Mouse (Mus musculus): ENCODE measurements around the gene Adcyap1. TPM values are rescaled to one million over a fixed set of nuclear protein-coding genes. Genes with fewer than 3 reads are reported as not detected.

Adcyap1 gene
- total RNA-seq (2021): not detected
- long read RNA-seq, experiment 1: 0 reads
- long read RNA-seq, experiment 2: 0 reads

DNA sequence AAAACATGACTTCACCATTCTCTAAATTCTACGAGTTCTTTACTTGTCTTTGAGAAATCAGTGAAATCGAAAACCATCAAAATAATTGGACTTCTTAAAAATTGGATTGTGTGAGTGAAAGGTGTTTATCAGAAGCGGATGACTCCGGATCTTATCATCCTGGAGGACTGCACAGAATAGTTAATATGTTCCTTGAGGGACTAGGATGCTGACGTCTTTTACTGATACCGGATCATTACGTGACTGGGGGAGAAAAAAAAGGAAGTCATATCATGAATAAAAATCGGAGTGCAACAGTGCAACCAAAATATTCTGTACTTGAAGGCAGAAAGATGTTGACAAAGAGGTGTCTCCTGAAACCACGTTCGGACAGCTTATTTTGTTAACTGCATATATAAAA is at the start of gene Adcyap1:
TSS of gene Adcyap1 (plus strand) at position 301 of the 400 bp plus-strand sequence.
- intact Hi-C loops (cut with DNase I): no loop called here

DNA sequence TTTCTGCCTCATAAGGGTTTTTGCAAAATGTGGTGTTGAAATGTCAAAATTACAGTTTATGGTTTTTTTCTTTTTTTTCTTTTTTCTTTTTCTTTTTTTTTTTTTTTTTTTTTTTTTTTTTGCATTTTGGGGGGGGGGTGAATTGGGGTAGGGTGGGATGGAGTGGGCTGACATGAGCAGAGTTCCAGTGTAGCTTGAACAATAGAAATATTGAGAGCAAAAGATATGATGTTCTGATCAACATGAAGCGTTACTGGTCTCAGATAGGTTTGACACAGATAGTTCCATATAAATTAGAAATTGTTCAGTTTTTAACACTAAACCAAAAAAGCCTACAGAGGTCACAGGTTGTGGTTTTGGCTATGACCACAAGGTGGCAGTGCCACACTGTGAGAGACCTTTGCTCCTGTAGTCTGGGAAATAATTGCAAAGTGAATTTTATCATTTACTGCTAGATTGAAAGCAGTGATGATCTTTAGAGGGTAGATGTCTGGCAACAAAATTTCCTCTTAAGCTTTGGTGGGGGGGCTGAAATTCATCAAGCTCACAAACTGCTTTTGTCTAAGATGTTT is 40.5 kb upstream of the Adcyap1 start:
- intact Hi-C loops (cut with DNase I): no loop called here
- DNase-seq: no peak

More for the DNA sequence above, at the start of gene Adcyap1:
- DNase-seq: no peak

DNA sequence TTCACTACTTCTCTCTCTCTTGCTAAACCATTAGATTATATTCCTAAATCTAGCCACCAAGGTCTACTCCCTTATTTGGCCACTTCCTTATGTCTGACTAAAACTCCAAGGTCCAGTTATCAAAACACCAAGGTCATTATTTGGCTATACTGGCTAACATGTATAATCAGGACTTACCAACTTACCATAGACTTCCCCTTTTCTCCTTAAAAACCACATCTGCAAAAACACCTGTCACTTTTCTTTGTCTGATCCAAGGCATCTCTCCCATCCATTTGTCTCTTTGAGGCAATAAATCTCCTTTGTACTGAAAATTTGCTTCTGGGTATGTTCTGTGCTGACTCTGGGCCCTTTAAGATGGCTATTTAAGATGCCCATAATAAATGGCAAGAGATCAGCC is 29.2 kb upstream of the Adcyap1 start:
- no peak for DNase-seq
- intact Hi-C loops (cut with DNase I): no loop called here

DNA sequence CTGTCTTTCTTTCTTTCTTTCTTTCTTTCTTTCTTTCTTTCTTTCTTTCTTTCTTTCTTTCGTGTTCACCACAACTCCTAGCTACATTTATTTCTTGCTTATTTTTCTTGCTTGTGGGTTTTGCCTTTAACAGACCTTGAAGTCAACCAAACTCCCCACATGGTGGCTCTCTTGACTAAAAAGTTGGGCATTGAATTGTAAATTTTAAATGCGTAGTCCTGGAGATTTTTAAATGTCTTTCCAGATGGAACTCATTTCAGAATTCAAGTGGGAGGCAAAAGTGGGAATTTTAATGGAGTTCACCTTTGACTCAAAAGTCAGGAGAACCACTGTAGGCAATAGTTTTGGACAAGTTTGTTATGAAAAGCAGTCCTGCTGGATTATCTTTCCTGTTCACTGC is 2.0 kb upstream of the Adcyap1 start:
- no peak for DNase-seq
- intact Hi-C loops (cut with DNase I): no loop called here

DNA sequence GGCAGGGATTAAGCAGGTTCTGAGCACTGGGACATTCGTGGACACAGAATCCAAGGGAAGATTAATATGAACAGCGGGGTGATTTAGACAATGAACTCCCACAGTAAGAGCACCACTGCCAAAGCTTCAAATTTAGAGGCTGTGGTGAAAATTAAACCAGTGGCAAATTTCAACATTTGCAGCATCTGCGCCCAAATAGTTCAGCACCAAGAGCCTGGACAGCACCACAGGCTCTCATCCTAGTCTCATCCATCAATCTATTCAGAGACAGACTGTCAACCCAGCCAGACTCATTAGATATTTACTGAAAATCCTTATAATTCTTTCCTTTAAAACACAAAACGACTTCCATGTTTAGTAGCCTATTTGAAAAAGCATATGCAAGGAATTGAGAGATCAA is 604 bp upstream of the Adcyap1 start:
- DNase-seq: no peak
- intact Hi-C loops (cut with DNase I): no loop called here

DNA sequence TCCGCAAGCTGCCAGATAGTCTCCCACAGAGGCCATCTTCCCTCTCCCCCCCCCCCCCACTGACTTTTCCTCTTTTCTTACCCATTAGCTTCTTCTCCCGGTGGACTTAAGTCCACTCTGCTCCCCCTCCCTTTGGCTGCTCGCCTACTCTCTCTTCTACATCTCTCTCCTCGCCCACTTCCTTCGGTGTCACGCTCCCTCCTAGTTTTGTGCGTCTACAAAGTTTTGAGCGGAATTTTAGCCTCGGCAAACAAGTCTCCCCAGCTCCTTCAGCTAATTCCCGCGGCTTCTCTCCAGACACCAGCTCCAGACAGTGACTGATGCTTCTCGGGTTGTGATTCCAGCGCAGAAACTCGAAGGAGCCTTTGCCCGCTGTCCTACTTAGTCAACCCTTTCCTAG is 401 bp downstream of the Adcyap1 start:
- intact Hi-C loops (cut with DNase I): no loop called here
- no peak for DNase-seq

DNA sequence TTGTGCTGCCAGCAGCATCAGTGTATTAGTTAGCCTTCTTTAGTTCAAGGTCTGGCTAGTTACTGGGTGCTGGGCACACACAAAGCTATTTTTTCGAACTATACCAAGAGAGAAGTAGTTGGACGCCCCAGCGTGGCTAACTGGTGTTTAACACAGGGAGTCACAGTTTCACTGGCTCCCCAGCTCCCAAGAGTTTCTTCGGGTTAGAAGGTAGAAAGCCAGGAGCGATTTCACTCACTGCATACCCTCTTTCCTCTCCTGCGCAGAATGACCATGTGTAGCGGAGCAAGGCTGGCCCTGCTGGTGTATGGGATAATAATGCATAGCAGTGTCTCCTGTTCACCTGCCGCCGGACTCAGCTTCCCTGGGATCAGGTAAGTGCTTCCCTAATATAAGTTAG is 930 bp downstream of the Adcyap1 start:
- DNase-seq: no peak
- intact Hi-C loops (cut with DNase I): no loop called here

DNA sequence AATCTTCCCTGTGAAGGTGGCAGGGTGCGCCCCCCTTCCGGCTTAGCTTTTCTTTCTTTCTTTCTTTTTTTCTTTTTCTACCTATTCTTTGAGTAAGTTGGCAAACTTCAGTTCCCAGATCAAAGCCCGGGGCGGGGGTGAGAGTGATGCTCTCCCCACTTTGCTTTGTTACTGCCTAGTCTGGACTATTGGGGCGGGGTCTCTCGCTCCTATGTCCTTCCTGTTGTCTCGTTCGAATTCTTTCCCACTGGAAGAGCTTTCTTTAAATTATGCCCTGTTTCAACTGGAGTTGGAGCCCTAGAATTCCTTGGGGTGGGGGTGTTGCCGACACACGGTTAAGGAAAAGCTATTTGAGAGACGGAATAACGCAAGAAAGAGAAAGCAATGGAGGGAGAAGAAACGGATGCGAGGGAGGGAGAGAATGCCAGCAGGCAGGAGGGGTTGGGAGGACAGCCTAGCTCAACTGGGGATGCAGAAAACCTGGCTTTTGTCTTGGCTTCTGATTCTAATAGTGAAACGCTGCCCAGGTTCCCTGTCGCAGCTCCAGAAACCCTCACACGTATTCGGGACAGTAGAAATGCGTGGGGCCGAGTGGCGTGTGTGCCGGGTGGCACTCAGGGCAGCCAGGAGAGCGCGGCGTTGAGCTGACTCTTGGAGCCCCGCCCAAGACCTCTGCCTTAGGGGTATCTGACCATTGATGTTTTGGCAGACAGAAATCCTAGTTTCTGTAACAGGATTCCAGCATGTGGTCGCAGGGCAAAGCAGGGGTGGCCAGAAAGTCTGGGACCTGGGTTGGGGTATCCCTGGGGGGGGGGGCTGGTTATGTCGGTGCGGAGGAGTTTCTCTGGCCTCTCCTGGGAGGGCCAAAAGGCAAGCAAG is 1.8 kb downstream of the Adcyap1 start:
- intact Hi-C loops (cut with DNase I): no loop called here
- no peak for DNase-seq

DNA sequence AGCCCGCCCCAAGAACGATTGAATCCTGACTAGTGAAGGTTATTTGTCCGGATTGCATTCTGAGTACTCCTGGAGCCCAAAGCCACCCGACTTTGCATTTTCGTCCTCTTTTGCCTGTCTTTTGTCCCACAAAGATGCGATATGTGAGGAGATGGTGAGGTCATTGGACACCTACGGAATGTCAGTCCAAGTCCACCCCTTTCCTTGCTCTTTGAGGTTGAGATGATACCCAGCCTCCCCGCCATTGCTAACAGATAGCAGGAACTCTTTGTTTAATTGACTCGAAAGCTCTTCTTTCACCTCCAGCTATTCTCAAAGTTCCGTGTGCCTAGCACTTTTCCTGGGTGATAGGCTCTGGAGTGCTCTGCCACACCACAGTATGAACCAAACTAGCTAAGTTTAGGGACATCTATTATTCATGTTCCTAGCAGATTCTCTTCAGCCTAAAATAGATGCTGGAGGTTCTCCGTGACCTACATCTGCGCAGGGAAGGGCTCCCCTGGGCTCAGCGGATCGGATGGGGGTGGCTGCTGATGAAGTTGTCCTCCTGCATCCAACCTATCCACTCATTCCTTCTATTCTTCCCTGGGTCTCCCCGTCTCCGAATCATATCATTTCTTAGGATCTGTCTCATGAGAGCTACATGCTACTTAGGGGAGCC is 2.6 kb downstream of the Adcyap1 start:
- intact Hi-C loops (cut with DNase I): no loop called here
- DNase-seq: no peak

DNA sequence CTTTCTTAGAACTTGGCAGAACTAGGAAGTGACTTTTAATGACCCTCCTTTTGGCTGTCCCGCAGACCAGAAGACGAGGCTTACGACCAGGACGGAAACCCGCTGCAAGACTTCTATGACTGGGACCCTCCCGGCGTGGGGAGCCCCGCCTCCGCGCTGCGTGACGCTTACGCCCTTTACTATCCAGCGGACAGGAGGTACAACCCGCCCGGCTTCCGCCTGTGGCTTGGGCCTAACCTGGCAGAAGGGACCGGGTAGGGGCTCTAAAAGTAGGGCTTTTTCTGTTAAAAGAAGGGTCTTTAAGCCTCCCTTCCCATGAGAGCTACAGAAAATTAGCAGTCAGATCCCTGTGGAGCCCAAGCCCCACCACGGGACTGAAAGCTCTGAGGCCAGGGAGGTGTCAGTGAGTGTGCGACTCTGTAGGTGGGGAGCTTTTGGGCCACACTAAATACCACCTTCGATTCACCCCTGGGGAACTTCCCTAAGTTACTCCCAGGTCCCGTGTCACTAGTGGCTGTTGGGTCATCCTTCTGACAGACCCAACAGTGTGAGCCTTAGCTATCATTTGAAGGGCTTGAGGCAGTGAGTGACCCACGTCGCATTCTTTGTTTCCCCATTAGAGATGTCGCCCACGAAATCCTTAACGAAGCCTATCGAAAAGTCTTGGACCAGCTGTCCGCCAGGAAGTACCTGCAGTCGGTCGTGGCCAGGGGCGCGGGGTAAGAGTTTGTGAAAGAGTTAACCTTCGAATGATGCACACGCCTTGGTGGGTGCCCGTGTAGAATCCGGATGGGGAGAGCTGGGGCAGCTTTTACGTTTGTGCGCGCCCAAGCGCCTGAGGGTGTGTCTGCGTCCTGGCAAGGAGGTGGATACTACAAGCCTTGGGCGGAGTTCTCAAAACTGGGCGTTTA is 3.6 kb downstream of the Adcyap1 start:
- intact Hi-C loops (cut with DNase I): no loop called here
- no peak for DNase-seq

DNA sequence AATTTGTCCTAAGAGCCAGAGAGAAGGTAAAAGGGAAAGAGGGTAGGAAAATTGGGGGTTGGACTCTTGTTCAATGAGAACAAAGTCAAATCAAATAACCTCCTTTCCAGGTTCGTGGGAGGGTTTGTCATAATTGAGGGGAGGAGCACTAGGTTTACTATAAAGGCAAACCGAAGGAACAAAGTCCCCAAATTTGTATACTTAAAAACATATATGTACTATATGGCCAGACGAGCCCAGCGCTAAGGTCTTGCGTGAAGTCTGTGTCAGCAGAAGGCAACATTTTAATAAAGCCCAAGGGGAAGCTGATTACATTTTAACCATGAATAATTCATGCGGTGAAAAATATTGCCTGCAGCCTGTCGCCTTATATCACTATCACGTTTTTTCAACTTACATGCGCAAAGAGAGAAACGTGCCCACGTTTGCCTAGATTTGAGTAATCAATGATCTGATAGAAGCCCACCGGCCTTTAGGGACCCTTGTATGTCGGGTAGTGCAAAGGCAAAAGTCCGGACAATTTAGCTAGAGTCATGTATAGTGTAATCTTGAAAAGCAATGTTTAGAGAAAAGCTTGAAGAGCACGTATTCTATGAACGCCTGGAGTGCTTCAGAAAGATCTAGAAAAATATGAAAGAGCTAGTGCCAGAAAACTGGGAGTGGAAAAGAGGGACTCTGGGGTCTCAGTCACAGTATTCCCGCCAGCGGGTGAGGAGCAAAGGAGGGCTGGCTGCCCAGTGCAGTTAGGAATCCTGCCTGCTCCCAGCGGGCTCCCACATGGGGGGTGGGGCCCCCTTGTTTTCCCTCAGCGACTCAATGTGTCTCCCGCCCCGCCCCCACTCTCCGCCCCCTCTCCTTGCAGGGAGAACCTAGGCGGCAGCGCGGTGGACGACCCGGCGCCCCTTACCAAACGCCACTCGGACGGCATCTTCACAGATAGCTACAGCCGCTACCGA is 4.5 kb downstream of the Adcyap1 start:
- intact Hi-C loops (cut with DNase I): no loop called here
- DNase-seq: no peak

DNA sequence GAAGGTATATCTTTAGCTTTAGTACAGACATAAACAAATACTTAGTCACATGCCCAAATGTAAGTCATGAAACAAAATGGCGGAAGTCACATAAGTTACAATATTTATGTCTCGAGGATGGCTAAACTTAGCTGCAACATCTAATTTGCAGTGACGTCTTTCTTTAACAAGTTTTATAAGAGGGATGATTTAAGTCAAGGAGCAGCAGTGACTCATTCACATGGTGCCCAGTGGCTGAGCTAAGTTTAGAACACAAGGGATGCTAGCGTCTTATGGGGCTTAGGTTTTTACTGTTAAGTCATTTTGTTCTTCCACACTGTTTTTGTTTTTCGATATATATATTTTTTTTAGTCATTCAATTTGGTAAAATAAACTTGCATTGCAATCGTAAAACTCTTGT is 19.0 kb downstream of the Adcyap1 start:
- no peak for DNase-seq
- intact Hi-C loops (cut with DNase I): no loop called here

DNA sequence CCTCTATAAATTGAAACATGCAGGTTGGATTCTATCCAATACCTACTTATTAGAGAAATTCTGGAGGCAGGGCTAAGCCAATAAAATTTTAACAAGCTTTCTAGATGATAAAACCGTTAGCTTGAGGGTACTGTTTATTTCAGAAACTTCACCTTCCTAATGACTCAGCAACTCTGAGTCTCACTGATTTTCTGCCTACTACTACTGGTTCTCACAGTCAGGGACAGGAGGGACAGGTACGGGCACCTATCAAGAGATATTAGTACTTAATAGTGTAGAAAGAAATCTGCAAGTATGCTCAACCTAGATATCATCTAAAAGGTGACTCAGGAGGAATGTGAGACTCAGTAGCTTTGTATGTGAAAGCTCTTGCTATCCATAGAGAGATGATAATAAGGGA is 19.8 kb downstream of the Adcyap1 start:
- intact Hi-C loops (cut with DNase I): no loop called here

DNA sequence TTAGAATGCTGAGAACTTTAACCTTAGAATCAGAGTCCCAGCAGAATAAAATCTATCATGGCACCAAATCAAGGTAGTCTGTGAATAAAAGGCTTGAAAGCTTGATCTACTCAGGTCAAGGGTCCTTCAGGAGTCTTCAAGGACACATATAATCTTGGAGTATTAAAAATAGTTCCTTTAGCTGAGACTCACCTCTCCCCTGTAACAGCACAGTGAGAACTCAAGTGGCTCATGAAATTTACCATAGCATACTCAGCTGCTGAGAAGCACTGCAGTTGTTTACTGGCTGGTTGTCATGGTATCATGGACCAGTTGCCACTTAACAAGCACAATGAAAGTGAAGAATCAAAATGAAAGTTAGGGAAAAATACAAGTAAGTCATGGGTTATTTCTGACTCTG is 38.5 kb downstream of the Adcyap1 start:
- no peak for DNase-seq
- intact Hi-C loops (cut with DNase I): no loop called here

More for the DNA sequence above, 19.8 kb downstream of the Adcyap1 start:
- DNase-seq: no peak

Data from gastrocnemius, postnatal 36 days (tissue).